Mouse (Mus musculus) liver, embryonic 14.5 days (tissue): ENCODE results near the gene H2-M10.3. TPM values are rescaled to one million over a fixed set of nuclear protein-coding genes. Genes with fewer than 3 reads are reported as not detected.
"Not testable (repeated sequence)": the region's sequence is repeated elsewhere in the genome, so short reads cannot be mapped to it uniquely, and the experiment has no call there.

Experiments used
- ATAC-seq: fragments of 200-750 bp; cut with Nextera tagmentation; 2 replicates; pipeline ENCODE4 v1.8.0; 2017; ENCODE audit warnings: moderate number of reproducible peaks, mild to moderate bottlenecking, moderate library complexity; ENCODE audit not compliant: insufficient read depth
- DNase-seq, 3 experiments: peaks; one replicate each; pipeline ENCODE4 v3.0.0-alpha.2; 2012 to 2013; ENCODE audit warnings: low read depth in 3 of 3, low spot score in 3 of 3
- H3K27ac ChIP-seq: fragments of 300-500 bp; sonication (generic); 2 replicates; pipeline ENCODE4 v1.5.1; 2014; ENCODE audit warnings: moderate library complexity, mild to moderate bottlenecking, control low read depth, inconsistent platforms
- H3K27me3 ChIP-seq: fragments of 300-500 bp; sonication (generic); 2 replicates; pipeline ENCODE4 v1.6.1; 2014; ENCODE audit warnings: mild to moderate bottlenecking, low read length, moderate library complexity; ENCODE audit not compliant: control insufficient read depth, insufficient read depth
- H3K36me3 ChIP-seq: fragments of 300-500 bp; sonication (generic); replicated peaks from 2 replicates; pipeline ENCODE4 v1.6.1; 2014; ENCODE audit warnings: low read depth; ENCODE audit not compliant: control insufficient read depth, insufficient read depth
- H3K4me1 ChIP-seq, 2 experiments: fragments of 200-500 bp in 1 of 2; fragments of 300-500 bp in 1 of 2; sonication (generic) in 1 of 2; replicated peaks; 2 replicates each; pipeline ENCODE4 v1.6.1; 2012 to 2014; ENCODE audit warnings: antibody characterized with exemption in 1 of 2, inconsistent platforms in 1 of 2, low read length in 1 of 2; ENCODE audit not compliant: control insufficient read depth in 2 of 2, insufficient read depth in 2 of 2
- H3K4me2 ChIP-seq: fragments of 300-500 bp; sonication (generic); 2 replicates; pipeline ENCODE4 v1.6.1; 2014; ENCODE audit warnings: low read depth, mild to moderate bottlenecking, control low read depth, moderate library complexity
- H3K4me3 ChIP-seq, 2 experiments: fragments of 200-500 bp in 1 of 2; fragments of 300-500 bp in 1 of 2; sonication (generic) in 1 of 2; 2 replicates each; pipeline ENCODE4 v1.5.1; 2012 to 2014; ENCODE audit warnings: low read depth in 2 of 2, low read length in 2 of 2, mild to moderate bottlenecking in 2 of 2, control low read depth in 1 of 2, inconsistent platforms in 1 of 2, moderate library complexity in 1 of 2; ENCODE audit not compliant: insufficient read depth in 1 of 2
- H3K9ac ChIP-seq: fragments of 300-500 bp; sonication (generic); replicated peaks from 2 replicates; pipeline ENCODE4 v1.6.1; 2014; ENCODE audit warnings: mild to moderate bottlenecking, control low read depth, moderate library complexity
- H3K9me3 ChIP-seq: fragments of 300-500 bp; sonication (generic); 2 replicates; pipeline ENCODE4 v1.6.1; 2016; ENCODE audit warnings: low read length, mixed read lengths; ENCODE audit not compliant: control insufficient read depth
- CTCF ChIP-seq: IDR thresholded peaks from 2 replicates; pipeline ENCODE4 v1.5.1; 2016; ENCODE audit warnings: antibody characterized with exemption, low read depth, control low read depth
- EP300 ChIP-seq: IDR thresholded peaks from 2 replicates; pipeline ENCODE4 v1.6.1; 2016; ENCODE audit warnings: antibody characterized with exemption, low read depth
- WGBS: fragments of 180-500 bp; shearing (Covaris S2); extraction: QIAGEN DNeasy Blood & Tissue Kit; methylation state at CpG from one replicate; pipeline ENCODE4 v1.1.7; 2014; ENCODE audit not compliant: insufficient replicate concordance; 5-methylcytosine and 5-hydroxymethylcytosine counted together
- polyA plus RNA-seq, 2 experiments: library from polyadenylated mRNA; depleted of rRNA in 1 of 2; stranded (reverse) in 1 of 2; unstranded in 1 of 2; fragments of >200 nt; fragmentation: Nextera tagmentation in 1 of 2; extraction: Ambion mirVana in 1 of 2; gene quantifications; 2 replicates each; pipeline versions ENCODE4 v1.2.1 to v1.2.3; 2012 to 2014

Gene H2-M10.3
- polyA plus RNA-seq, 2 experiments, result not detected

DNA sequence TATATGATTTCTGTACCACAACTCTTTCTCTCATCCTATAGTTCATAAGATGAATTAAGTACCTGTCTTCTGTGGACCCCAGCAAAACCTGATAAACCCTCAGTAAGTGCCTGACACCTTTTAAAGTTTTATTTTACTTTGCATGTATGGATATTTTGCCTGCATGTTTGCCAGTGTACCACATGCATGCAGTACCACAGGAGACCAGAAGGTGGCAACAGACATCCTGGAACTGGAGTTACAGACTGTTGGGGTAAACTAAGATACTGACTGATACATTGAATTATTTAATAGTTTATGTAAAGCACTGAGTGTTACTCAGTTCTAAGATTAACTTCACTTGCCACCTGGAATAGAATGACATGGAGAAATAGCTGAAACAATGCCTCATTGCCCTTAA, 10.7 kb downstream of the H2-M10.3 start:
- not testable (repeated sequence) for H3K36me3 ChIP-seq, H3K4me2 ChIP-seq, ATAC-seq, H3K27ac ChIP-seq, H3K4me1 ChIP-seq, H3K27me3 ChIP-seq, H3K9me3 ChIP-seq, H3K4me3 ChIP-seq, H3K9ac ChIP-seq
- peak in 1 of 3 experiments; percentile 1 for DNase-seq
- peak; percentile 69 for TF ChIP-seq CTCF

DNA sequence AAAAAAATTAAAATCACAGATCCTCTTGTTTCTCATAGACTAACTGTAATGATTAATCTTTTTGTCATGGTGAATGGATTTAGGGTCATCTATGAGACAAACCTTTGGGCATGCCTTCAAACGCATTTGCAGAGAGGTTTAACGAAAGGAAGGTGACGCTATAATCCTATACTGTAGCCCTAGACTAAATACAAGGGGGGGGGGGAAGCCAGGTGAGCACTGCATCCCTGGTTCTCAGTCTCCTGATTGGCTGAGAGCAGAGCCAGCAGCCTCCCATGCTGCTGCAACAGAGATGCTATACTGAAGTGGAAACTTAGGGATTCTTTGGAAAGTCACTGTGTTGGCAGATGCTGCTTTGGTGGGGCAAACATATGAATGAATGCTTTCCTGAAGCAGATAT, 12.5 kb downstream of the H2-M10.3 start:
- Histone ChIP-seq H3K9me3 (no peaks in the 10 kb centered on the region), H3K27me3 (no peaks in the 10 kb centered on the region), H3K4me1 (no peaks in the 10 kb centered on the region), H3K4me2 (no peak overlapping the region), H3K4me3 (no peak overlapping the region), H3K36me3 (no peaks in the 10 kb centered on the region), H3K9ac (no peak overlapping the region), H3K27ac (no peak overlapping the region)
- WGBS, result 31% methylated on average over 3 of the region's 3 CpGs
- TF ChIP-seq CTCF, result no peak
- TF ChIP-seq EP300, result no peak
- DNase-seq, result no peak
- no peak for ATAC-seq

DNA sequence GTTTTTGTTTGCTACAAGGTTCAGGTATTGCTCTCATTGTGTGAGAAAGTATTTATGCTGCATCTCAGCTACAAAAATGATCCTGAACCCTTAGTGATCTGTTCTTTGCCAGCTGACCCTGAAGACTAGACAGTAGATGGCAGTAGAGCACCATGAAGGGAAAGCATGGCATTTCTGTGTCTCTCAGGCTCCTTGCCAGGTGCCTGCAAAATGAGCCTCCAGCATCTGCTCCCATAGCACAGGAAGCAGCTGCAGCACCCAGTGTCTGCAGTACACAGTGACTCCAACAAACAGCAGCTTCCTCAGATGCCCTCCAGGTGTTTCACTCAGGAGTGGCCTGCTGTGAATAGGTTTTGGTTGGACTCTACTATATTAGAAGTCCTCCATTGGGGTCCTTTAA, 12.9 kb downstream of the H2-M10.3 start:
- not testable (repeated sequence) for H3K4me3 ChIP-seq, H3K9me3 ChIP-seq, H3K4me1 ChIP-seq, H3K9ac ChIP-seq, ATAC-seq, DNase-seq, H3K4me2 ChIP-seq, H3K36me3 ChIP-seq, H3K27me3 ChIP-seq, H3K27ac ChIP-seq
- TF ChIP-seq CTCF, result peak; percentile 53

DNA sequence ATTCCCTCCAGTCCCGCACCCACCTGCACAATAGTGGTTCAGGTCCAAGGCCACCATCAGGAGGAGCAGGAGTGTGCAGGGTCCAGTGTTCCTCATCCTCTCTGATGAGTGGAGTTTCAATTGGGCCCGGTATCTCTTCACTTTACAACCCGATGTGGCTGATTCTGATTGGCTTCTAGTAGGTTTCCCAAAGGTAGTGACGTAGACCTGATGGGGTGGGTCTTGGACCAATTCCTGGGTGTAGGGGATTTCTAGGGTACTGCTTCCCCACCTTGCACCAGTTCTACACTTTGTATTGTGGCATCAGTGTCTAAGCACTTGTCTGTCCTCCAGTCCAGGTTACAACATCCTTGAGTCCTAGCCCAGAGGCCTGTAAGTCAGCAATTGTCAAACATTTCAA, 42.2 kb downstream of the H2-M10.3 start, which contains the start of gene H2-M10.1:
TSS of gene H2-M10.1 (minus strand) at position 101 of the 400 bp plus-strand sequence.
- H3K4me2 ChIP-seq, result no peak within 1 kb of the TSS
- H3K4me3 ChIP-seq, result no peak within 1 kb of the TSS
- no peak for DNase-seq
- H3K27ac ChIP-seq, result no peak within 1 kb of the TSS
- H3K36me3 ChIP-seq, result no peaks in the 10 kb centered on the region
- no peak within 1 kb of the TSS for H3K9ac ChIP-seq
- TF ChIP-seq EP300, result no peak
- TF ChIP-seq CTCF, result no peak
- WGBS, result 66% methylated on average over 4 of the region's 4 CpGs
- no peaks in the 10 kb centered on the region for H3K27me3 ChIP-seq
- no peaks in the 10 kb centered on the region for H3K9me3 ChIP-seq
- no peak for ATAC-seq
- H3K4me1 ChIP-seq, result no peaks in the 10 kb centered on the region

DNA sequence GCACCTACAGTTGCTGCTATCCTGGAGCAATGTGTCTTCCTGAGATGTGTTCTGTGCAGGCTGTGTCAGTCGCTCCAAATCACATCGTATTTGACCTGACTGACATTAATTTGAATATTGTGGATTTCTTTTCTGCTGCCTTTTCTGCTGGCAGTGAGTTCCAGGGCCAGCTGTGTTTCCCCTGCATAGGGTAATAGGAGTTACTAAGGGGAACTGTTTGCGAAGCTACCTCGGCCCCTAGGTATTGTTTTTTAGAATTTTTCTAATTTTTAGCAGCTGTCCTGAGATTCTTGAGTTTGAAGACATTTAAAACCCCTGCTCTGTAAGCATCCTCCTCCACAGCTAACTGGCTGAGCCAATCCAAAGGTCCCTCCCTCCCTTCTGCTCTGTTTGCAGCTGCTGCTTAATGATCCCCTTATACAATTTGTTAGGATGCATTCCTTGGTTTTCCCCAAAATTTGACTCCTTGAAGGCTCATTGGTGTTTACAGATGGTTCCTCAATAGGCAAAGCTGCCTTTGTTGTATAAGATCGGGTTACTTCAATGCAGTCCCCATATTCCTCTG, 52.4 kb downstream of the H2-M10.3 start:
- no peak for ATAC-seq
- peaks cover 0 to 4% of the 10 kb centered on the region in 2 experiments; a peak in 1 of 4 replicates for H3K4me1 ChIP-seq
- no peak overlapping the region for H3K27ac ChIP-seq
- TF ChIP-seq EP300 (no peak), CTCF (no peak)
- no peaks in the 10 kb centered on the region for H3K36me3 ChIP-seq
- peak overlapping the region; percentile 54 to 70 for H3K4me3 ChIP-seq
- 24% methylated on average over 5 of the region's 5 CpGs for WGBS
- DNase-seq, result no peak
- H3K9ac ChIP-seq, result no peak overlapping the region
- H3K27me3 ChIP-seq, result no peaks in the 10 kb centered on the region; the same call in 1 of the 2 replicates
- H3K9me3 ChIP-seq, result no peaks in the 10 kb centered on the region
- peak overlapping the region; percentile 79 for H3K4me2 ChIP-seq
